Mouse (Mus musculus): ENCODE data around the gene Rad51b. TPM values are rescaled to one million over a fixed set of nuclear protein-coding genes. Genes with fewer than 3 reads are reported as not detected.

Gene Rad51b
- polyA plus RNA-seq, 1 experiment from 2014 or later: 7.1 TPM

DNA sequence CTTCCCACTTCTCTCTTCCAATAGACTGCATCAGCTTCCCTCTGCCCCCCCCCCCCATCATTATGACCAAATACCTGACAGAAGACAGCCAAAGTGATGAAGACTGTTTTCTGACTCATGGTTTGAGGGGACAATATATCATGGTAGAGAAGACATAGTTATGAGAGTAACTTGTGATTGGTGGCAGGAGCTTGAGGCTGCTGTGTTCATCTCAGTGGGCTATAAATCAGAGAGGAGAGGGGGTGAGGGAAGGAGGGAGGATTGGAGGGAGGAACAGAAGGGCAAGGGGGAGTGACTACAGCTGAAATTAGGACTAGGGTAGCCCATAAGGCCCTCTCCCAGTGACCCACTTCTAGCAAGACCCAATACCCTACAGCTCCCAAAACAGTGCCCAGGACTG lies 416.2 kb downstream of the Rad51b start:
- Histone ChIP-seq H3K4me1 (peaks cover 71% of the 10 kb centered on the region), H3K27me3 (ENCODE audit: poor library complexity, severe bottlenecking) (no peaks in the 10 kb centered on the region), H3K4me3 (no peak overlapping the region), H3K36me3 (replicated peaks) (no peaks in the 10 kb centered on the region), H3K27ac (peak overlapping the region; percentile 88), H3K9me3 (no peaks in the 10 kb centered on the region)
- no peak for DNase-seq (ENCODE audit: extremely low spot score, low spot score)

- no peaks in the 10 kb centered on the region for H3K27me3 ChIP-seq (ENCODE audit: poor library complexity, severe bottlenecking)
- no peaks in the 10 kb centered on the region for H3K36me3 ChIP-seq (replicated peaks)
- peaks cover 70% of the 10 kb centered on the region for H3K4me1 ChIP-seq
- no peak overlapping the region for H3K4me3 ChIP-seq
- no peak for DNase-seq (ENCODE audit: extremely low spot score, low spot score)
- 82% methylated on average over 6 of the region's 6 CpGs for WGBS
- peak overlapping the region; percentile 88 for H3K27ac ChIP-seq
- H3K9me3 ChIP-seq: no peaks in the 10 kb centered on the region
These were observed 417.4 kb downstream of the Rad51b start for GRCm38 (mm10) chr12:79714484-79714883.

DNA sequence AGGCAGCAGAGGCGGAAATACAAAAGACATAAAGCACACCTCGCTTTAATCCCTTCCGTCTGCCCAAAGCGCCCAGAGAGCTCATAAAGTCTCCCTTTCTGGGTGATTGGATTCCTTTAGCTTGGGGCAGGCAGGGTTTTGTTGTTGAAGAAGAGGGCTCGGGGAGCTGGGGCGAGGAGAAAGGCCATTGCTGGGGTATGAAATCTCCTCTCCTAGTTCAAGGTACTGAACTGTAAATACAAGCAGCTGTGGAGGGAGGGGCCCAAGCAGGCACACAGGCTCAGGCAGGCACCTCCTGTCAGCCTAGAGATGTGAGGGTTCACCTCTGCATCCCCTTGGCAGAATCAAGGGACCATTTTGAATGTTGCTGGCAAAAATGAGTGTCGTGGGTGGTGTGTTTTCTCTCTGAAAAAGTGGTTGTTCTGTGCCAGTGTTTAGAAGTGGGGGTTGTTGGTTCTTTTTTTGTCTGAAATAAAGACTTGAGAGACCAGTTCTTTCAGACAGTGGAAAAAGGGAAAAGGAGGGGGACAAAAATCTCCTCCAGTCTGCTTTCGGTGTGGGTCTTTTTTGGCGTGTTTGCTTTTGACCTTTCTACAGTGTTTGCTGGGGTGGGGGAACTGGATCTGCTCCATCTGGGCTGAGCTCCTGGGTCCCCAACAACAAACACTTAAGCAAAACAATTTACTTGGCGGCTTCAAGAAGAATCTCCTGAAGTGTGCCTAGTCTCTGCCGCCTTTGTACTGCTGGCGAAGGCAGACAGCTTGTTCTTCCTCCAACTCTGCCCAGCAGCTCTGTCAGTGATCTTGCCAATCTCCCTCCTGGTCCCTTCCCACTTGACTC lies 418.6 kb downstream of the Rad51b start:
- H3K4me3 ChIP-seq: peak overlapping the region; percentile 18
- H3K4me1 ChIP-seq: peaks cover 80% of the 10 kb centered on the region
- DNase-seq (ENCODE audit: extremely low spot score, low spot score): peak; percentile 69
- no peaks in the 10 kb centered on the region for H3K36me3 ChIP-seq (replicated peaks)
- 24% methylated on average over 12 of the region's 12 CpGs for WGBS
- H3K27ac ChIP-seq: peak overlapping the region; percentile 88
- H3K9me3 ChIP-seq: no peaks in the 10 kb centered on the region
- H3K27me3 ChIP-seq (ENCODE audit: poor library complexity, severe bottlenecking): no peaks in the 10 kb centered on the region

DNA sequence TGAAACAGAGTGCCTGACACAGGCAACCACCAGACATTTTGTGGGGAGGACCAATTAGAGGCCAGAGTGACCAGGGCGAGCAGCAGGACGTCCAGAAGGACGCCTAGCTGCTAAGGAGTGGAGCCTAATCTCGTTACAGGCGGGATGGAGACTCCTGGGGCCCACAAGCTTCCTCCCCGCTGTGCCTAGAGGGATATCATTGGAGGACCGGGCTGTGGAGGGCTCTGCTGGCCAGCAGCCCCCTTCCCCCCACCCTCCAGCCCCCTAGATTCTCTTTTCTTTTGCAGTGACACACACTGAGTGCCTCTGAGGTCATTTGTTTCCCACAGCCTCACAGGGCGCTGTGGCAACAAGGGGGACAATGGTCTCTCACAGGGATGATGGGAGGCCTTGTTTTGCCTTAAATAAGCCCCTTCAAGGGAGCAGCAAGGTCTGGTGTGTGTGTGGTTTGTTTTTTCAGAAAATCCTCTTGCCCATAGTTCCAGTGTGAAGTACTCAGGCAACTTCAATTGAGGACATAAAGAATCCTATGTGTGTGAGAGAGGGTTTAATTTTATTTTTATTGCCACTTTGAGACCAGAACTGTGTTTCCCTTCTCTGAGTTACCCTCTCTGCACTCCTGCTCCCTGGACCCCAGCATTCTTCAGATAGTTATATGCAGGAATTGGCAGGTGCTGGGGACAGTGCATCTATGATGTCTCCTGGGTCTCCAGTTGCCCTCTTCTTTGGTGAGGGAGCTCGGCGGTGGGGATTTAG lies 422.2 kb downstream of the Rad51b start:
- Histone ChIP-seq H3K27ac (peak overlapping the region; percentile 88), H3K4me1 (peaks cover 78% of the 10 kb centered on the region), H3K9me3 (no peaks in the 10 kb centered on the region), H3K4me3 (no peak overlapping the region), H3K27me3 (ENCODE audit: poor library complexity, severe bottlenecking) (no peaks in the 10 kb centered on the region), H3K36me3 (replicated peaks) (no peaks in the 10 kb centered on the region)
- WGBS: 5% methylated on average over 10 of the region's 10 CpGs
- peak; percentile 81 for DNase-seq (ENCODE audit: extremely low spot score, low spot score)

DNA sequence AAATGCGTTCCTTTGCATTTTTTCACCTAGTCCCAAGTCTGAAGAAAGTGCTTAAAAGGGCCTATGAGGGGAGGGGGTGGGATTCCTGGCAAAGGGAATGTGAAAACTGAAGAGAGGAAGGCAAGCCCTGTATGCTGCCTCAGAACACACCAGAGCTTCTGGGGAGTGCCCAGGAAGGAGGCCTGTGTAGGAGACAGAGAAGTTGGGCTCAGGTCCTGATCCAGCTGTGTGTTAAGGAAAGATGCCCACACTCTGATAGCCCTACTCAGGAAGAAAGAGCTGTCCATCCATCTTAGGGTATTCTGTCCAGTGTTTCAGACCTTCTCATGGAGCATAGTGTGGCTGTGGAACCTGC lies 422.7 kb downstream of the Rad51b start:
- DNase-seq (ENCODE audit: extremely low spot score, low spot score): peak; percentile 43
- H3K4me3 ChIP-seq: no peak overlapping the region
- H3K9me3 ChIP-seq: no peaks in the 10 kb centered on the region
- no peaks in the 10 kb centered on the region for H3K36me3 ChIP-seq (replicated peaks)
- 11% methylated on average over 1 of the region's 1 CpGs for WGBS
- H3K27ac ChIP-seq: peak overlapping the region; percentile 88
- peaks cover 73% of the 10 kb centered on the region for H3K4me1 ChIP-seq
- no peaks in the 10 kb centered on the region for H3K27me3 ChIP-seq (ENCODE audit: poor library complexity, severe bottlenecking)

GRCm38 (mm10) chr12:79724875-79725274 lies 427.8 kb downstream of the Rad51b start:
- H3K27me3 ChIP-seq (ENCODE audit: poor library complexity, severe bottlenecking): no peaks in the 10 kb centered on the region
- peaks cover 30% of the 10 kb centered on the region for H3K4me1 ChIP-seq
- H3K4me3 ChIP-seq: no peak overlapping the region
- DNase-seq (ENCODE audit: extremely low spot score, low spot score): no peak
- peaks cover 20% of the 10 kb centered on the region for H3K9me3 ChIP-seq
- no peak overlapping the region for H3K27ac ChIP-seq
- peaks cover 13% of the 10 kb centered on the region for H3K36me3 ChIP-seq (replicated peaks)

DNA sequence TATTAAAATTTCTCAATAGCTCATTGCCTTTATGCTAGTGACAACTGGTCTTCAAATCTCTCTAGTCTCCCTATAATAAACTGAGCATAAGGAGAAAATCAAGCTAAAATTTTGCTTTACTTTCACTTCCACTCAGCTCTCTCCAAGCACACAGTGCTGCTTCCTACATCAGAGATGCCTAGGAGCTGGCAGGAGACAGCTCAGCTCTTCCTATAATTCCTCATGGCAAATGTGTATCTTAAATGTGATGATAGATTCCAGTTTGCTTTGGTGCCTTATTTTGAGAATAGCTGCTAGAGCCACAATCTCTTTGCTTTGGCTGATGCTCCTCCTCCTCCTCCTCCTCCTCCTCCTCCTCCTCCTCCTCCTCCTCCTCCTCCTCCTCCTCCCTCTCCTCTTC lies 428.6 kb downstream of the Rad51b start:
- Histone ChIP-seq H3K4me3 (no peak overlapping the region), H3K27ac (no peak overlapping the region), H3K4me1 (peaks cover 31% of the 10 kb centered on the region), H3K27me3 (ENCODE audit: poor library complexity, severe bottlenecking) (no peaks in the 10 kb centered on the region), H3K9me3 (peaks cover 20% of the 10 kb centered on the region), H3K36me3 (replicated peaks) (peaks cover 13% of the 10 kb centered on the region)
- no peak for DNase-seq (ENCODE audit: extremely low spot score, low spot score)

DNA sequence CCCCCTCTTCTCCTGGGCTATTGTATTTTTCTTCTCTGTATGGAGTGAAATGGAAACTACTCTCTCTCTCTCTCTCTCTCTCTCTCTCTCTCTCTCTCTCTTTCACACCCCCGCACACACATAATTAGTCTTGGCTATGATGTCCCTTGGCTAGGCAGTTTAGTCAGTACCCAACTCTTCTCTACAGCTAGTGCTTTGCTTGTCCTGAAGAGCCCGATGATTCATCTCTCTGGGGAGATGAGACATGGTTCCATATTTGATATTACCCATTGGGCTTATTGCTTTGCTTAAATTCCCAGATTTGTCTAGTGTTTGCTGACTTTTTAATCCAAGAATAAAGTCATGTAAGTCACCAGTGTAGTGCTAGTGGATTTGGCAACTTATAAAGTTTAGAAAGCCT lies 429.0 kb downstream of the Rad51b start:
- H3K27ac ChIP-seq: no peak overlapping the region
- peaks cover 20% of the 10 kb centered on the region for H3K9me3 ChIP-seq
- WGBS: 86% methylated on average over 2 of the region's 2 CpGs
- peaks cover 13% of the 10 kb centered on the region for H3K36me3 ChIP-seq (replicated peaks)
- H3K4me3 ChIP-seq: no peak overlapping the region
- DNase-seq (ENCODE audit: extremely low spot score, low spot score): no peak
- peaks cover 29% of the 10 kb centered on the region for H3K4me1 ChIP-seq
- no peaks in the 10 kb centered on the region for H3K27me3 ChIP-seq (ENCODE audit: poor library complexity, severe bottlenecking)

GRCm38 (mm10) chr12:79726959-79727358 lies 429.9 kb downstream of the Rad51b start:
- DNase-seq (ENCODE audit: extremely low spot score, low spot score): no peak
- H3K36me3 ChIP-seq (replicated peaks): peaks cover 13% of the 10 kb centered on the region
- H3K27ac ChIP-seq: no peak overlapping the region
- peaks cover 27% of the 10 kb centered on the region for H3K4me1 ChIP-seq
- H3K4me3 ChIP-seq: no peak overlapping the region
- H3K9me3 ChIP-seq: peaks cover 20% of the 10 kb centered on the region
- H3K27me3 ChIP-seq (ENCODE audit: poor library complexity, severe bottlenecking): no peaks in the 10 kb centered on the region

DNA sequence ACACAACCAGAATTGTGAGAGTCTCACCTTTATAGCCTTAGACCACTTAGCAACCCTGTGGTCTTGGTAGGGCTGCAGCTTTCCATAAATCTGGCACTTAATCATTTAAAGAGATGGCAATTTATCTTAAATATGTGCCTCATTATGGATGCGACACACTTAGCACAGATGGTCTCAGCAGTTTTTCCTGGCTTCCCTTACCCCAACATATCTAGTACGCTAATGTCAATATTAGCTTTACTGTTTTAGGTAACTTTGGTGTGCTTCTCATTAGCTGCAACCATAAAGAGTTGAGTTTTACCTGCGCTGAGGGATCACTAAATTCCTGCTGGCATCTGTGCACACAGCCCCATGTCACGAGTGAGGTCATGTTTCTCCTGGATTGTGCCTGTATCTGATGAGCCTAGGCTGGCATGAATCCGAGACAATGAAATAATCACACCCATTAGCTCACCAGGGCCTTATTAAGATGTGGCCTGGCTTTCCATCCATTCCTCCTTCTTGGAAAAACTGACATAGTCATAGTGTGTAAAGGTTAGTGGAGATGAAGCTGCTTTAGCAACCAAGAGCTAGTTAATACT lies 432.9 kb downstream of the Rad51b start:
- DNase-seq (ENCODE audit: extremely low spot score, low spot score): no peak
- peaks cover 13% of the 10 kb centered on the region for H3K36me3 ChIP-seq (replicated peaks)
- H3K4me1 ChIP-seq: peaks cover 27% of the 10 kb centered on the region
- peaks cover 20% of the 10 kb centered on the region for H3K9me3 ChIP-seq
- 85% methylated on average over 5 of the region's 5 CpGs for WGBS
- H3K27me3 ChIP-seq (ENCODE audit: poor library complexity, severe bottlenecking): no peaks in the 10 kb centered on the region
- H3K27ac ChIP-seq: 0 out of 2 replicates have a peak overlapping the region, but pooled peaks have one; percentile 44
- H3K4me3 ChIP-seq: no peak overlapping the region

GRCm38 (mm10) chr12:79731905-79732304 lies 434.8 kb downstream of the Rad51b start:
- Histone ChIP-seq H3K4me3 (no peak overlapping the region), H3K27me3 (ENCODE audit: poor library complexity, severe bottlenecking) (no peaks in the 10 kb centered on the region), H3K9me3 (peaks cover 20% of the 10 kb centered on the region), H3K36me3 (replicated peaks) (peaks cover 13% of the 10 kb centered on the region), H3K4me1 (peaks cover 31% of the 10 kb centered on the region), H3K27ac (peak overlapping the region; percentile 80)
- WGBS: 77% methylated on average over 6 of the region's 6 CpGs
- DNase-seq (ENCODE audit: extremely low spot score, low spot score): no peak

- Histone ChIP-seq H3K9me3 (peaks cover 18% of the 10 kb centered on the region), H3K36me3 (replicated peaks) (peaks cover 13% of the 10 kb centered on the region), H3K4me3 (no peak overlapping the region), H3K4me1 (peaks cover 31% of the 10 kb centered on the region), H3K27ac (peak overlapping the region; percentile 80), H3K27me3 (ENCODE audit: poor library complexity, severe bottlenecking) (no peaks in the 10 kb centered on the region)
- 61% methylated on average over 12 of the region's 12 CpGs for WGBS
- no peak for DNase-seq (ENCODE audit: extremely low spot score, low spot score)
These were observed 435.5 kb downstream of the Rad51b start for GRCm38 (mm10) chr12:79732355-79733115.

Measured in forebrain, embryonic 10.5 days (tissue).